Mouse (Mus musculus): ENCODE data around the gene Thra.
"Not testable (repeated sequence)": the region's sequence is repeated elsewhere in the genome, so short reads cannot be mapped to it uniquely, and the experiment has no call there.

Gene Thra

GRCm38 (mm10) chr11:98740393-98741050, at the start of gene Thra:
Gene Thra, plus strand, starts transcription at chr11:98740638.
- peak; percentile 63 for DNase-seq (ENCODE audit: extremely low spot score, low spot score)

GRCm38 (mm10) chr11:98693201-98693600, 47.2 kb upstream of the Thra start:
- DNase-seq (ENCODE audit: extremely low spot score, low spot score): no peak

- no peak for DNase-seq (ENCODE audit: extremely low spot score, low spot score)
These were observed 46.7 kb upstream of the Thra start for GRCm38 (mm10) chr11:98693746-98694145.

GRCm38 (mm10) chr11:98694301-98694700, 46.1 kb upstream of the Thra start:
- no peak for DNase-seq (ENCODE audit: extremely low spot score, low spot score)

GRCm38 (mm10) chr11:98695408-98695807, 45.0 kb upstream of the Thra start:
- DNase-seq (ENCODE audit: extremely low spot score, low spot score): no peak

GRCm38 (mm10) chr11:98696454-98697216, 43.8 kb upstream of the Thra start:
- DNase-seq (ENCODE audit: extremely low spot score, low spot score): no peak

- no peak for DNase-seq (ENCODE audit: extremely low spot score, low spot score)
These were observed 43.2 kb upstream of the Thra start for GRCm38 (mm10) chr11:98697225-98697624.

GRCm38 (mm10) chr11:98698849-98699640, 41.4 kb upstream of the Thra start:
- no peak for DNase-seq (ENCODE audit: extremely low spot score, low spot score)

- DNase-seq (ENCODE audit: extremely low spot score, low spot score): peak; percentile 62
These were observed 40.5 kb upstream of the Thra start for GRCm38 (mm10) chr11:98699911-98700310.

GRCm38 (mm10) chr11:98701213-98701670, 39.2 kb upstream of the Thra start, which contains the start of gene Csf3:
Gene Csf3, plus strand, starts transcription at chr11:98701263.
- DNase-seq (ENCODE audit: extremely low spot score, low spot score): no peak

- no peak for DNase-seq (ENCODE audit: extremely low spot score, low spot score)
These were observed 38.1 kb upstream of the Thra start for GRCm38 (mm10) chr11:98702323-98702722.

- DNase-seq (ENCODE audit: extremely low spot score, low spot score): no peak
These were observed 35.4 kb upstream of the Thra start for GRCm38 (mm10) chr11:98705021-98705420.

GRCm38 (mm10) chr11:98707401-98708281, 32.8 kb upstream of the Thra start:
- DNase-seq (ENCODE audit: extremely low spot score, low spot score): no peak

GRCm38 (mm10) chr11:98708282-98708956, 32.0 kb upstream of the Thra start:
- DNase-seq (ENCODE audit: extremely low spot score, low spot score): no peak

- no peak for DNase-seq (ENCODE audit: extremely low spot score, low spot score)
These were observed 31.3 kb upstream of the Thra start for GRCm38 (mm10) chr11:98709001-98709741.

- DNase-seq (ENCODE audit: extremely low spot score, low spot score): peak; percentile 85
These were observed 29.9 kb upstream of the Thra start for GRCm38 (mm10) chr11:98710416-98711045.

GRCm38 (mm10) chr11:98711046-98711434, 29.4 kb upstream of the Thra start:
- no peak for DNase-seq (ENCODE audit: extremely low spot score, low spot score)

GRCm38 (mm10) chr11:98712009-98712408, 28.4 kb upstream of the Thra start:
- not testable (repeated sequence) for DNase-seq (ENCODE audit: extremely low spot score, low spot score)

GRCm38 (mm10) chr11:98713703-98714102, 26.7 kb upstream of the Thra start:
- DNase-seq (ENCODE audit: extremely low spot score, low spot score): no peak
